Mouse (Mus musculus): Measurements from ENCODE around the gene Phtf2.
"Not testable (repeated sequence)": the region's sequence is repeated elsewhere in the genome, so short reads cannot be mapped to it uniquely, and the experiment has no call there.

Gene Phtf2

GRCm38 (mm10) chr5:20778274-20778984, 103.5 kb downstream of the Phtf2 start:
- Histone ChIP-seq H3K36me3 (ENCODE audit: insufficient read depth, low read length) (peaks cover 34% of the 10 kb centered on the region), H3K9me3 (ENCODE audit: low read length) (no peaks in the 10 kb centered on the region), H3K4me3 (replicated peaks; ENCODE audit: low read length) (no peak overlapping the region), H3K4me1 (replicated peaks; ENCODE audit: low read depth, low read length) (peaks cover 11% of the 10 kb centered on the region), H3K27me3 (ENCODE audit: insufficient read depth, low read length) (no peaks in the 10 kb centered on the region)
- TF ChIP-seq NANOG (IDR thresholded peaks at IDR 0.05; ENCODE audit: borderline replicate concordance, low read length) (no peak), CTCF (conservative IDR thresholded peaks at IDR 0.05; ENCODE audit: low read length) (no peak), POU5F1 (IDR thresholded peaks at IDR 0.05; ENCODE audit: borderline replicate concordance, low read length) (no peak)

- Histone ChIP-seq H3K9me3 (ENCODE audit: low read length) (no peaks in the 10 kb centered on the region), H3K36me3 (ENCODE audit: insufficient read depth, low read length) (peaks cover 37% of the 10 kb centered on the region), H3K4me3 (replicated peaks; ENCODE audit: low read length) (no peak overlapping the region), H3K4me1 (replicated peaks; ENCODE audit: low read depth, low read length) (peaks cover 4% of the 10 kb centered on the region), H3K27me3 (ENCODE audit: insufficient read depth, low read length) (no peaks in the 10 kb centered on the region)
- no peak for TF ChIP-seq NANOG (IDR thresholded peaks at IDR 0.05; ENCODE audit: borderline replicate concordance, low read length)
- peak; percentile 31 for TF ChIP-seq CTCF (conservative IDR thresholded peaks at IDR 0.05; ENCODE audit: low read length)
Measured at GRCm38 (mm10) chr5:20773341-20773740, 108.6 kb downstream of the Phtf2 start.

- Histone ChIP-seq H3K4me3 (replicated peaks; ENCODE audit: low read length) (no peak overlapping the region), H3K27me3 (ENCODE audit: insufficient read depth, low read length) (no peaks in the 10 kb centered on the region), H3K36me3 (ENCODE audit: insufficient read depth, low read length) (peaks cover 54% of the 10 kb centered on the region), H3K9me3 (ENCODE audit: low read length) (no peaks in the 10 kb centered on the region), H3K4me1 (replicated peaks; ENCODE audit: low read depth, low read length) (peaks cover 7% of the 10 kb centered on the region)
- no peak for TF ChIP-seq CTCF (conservative IDR thresholded peaks at IDR 0.05; ENCODE audit: low read length)
- no peak for TF ChIP-seq POU5F1 (IDR thresholded peaks at IDR 0.05; ENCODE audit: borderline replicate concordance, low read length)
- no peak for TF ChIP-seq NANOG (IDR thresholded peaks at IDR 0.05; ENCODE audit: borderline replicate concordance, low read length)
Measured at GRCm38 (mm10) chr5:20765365-20765920, 116.5 kb downstream of the Phtf2 start.

- not testable (repeated sequence) for H3K4me3 ChIP-seq (replicated peaks; ENCODE audit: low read length); H3K4me1 ChIP-seq (replicated peaks; ENCODE audit: low read depth, low read length); H3K9me3 ChIP-seq (ENCODE audit: low read length); H3K27me3 ChIP-seq (ENCODE audit: insufficient read depth, low read length)
- peaks cover 43% of the 10 kb centered on the region for H3K36me3 ChIP-seq (ENCODE audit: insufficient read depth, low read length)
Measured at GRCm38 (mm10) chr5:20762441-20762840, 119.5 kb downstream of the Phtf2 start.

- Histone ChIP-seq H3K4me1 (replicated peaks; ENCODE audit: low read depth, low read length) (peaks cover 7% of the 10 kb centered on the region), H3K9me3 (ENCODE audit: low read length) (peaks cover 6% of the 10 kb centered on the region), H3K27me3 (ENCODE audit: insufficient read depth, low read length) (no peaks in the 10 kb centered on the region), H3K4me3 (replicated peaks; ENCODE audit: low read length) (no peak overlapping the region), H3K36me3 (ENCODE audit: insufficient read depth, low read length) (peaks cover 28% of the 10 kb centered on the region)
- TF ChIP-seq POU5F1 (IDR thresholded peaks at IDR 0.05; ENCODE audit: borderline replicate concordance, low read length) (no peak), NANOG (IDR thresholded peaks at IDR 0.05; ENCODE audit: borderline replicate concordance, low read length) (no peak), CTCF (conservative IDR thresholded peaks at IDR 0.05; ENCODE audit: low read length) (no peak)
Measured at GRCm38 (mm10) chr5:20760368-20761162, 121.4 kb downstream of the Phtf2 start.

GRCm38 (mm10) chr5:20759771-20760170, 122.2 kb downstream of the Phtf2 start:
- H3K4me3 ChIP-seq (replicated peaks; ENCODE audit: low read length) = no peak overlapping the region
- TF ChIP-seq NANOG (IDR thresholded peaks at IDR 0.05; ENCODE audit: borderline replicate concordance, low read length) (no peak), CTCF (conservative IDR thresholded peaks at IDR 0.05; ENCODE audit: low read length) (no peak), POU5F1 (IDR thresholded peaks at IDR 0.05; ENCODE audit: borderline replicate concordance, low read length) (no peak)
- H3K9me3 ChIP-seq (ENCODE audit: low read length) = peaks cover 14% of the 10 kb centered on the region
- peaks cover 21% of the 10 kb centered on the region for H3K36me3 ChIP-seq (ENCODE audit: insufficient read depth, low read length)
- no peaks in the 10 kb centered on the region for H3K27me3 ChIP-seq (ENCODE audit: insufficient read depth, low read length)
- peaks cover 7% of the 10 kb centered on the region for H3K4me1 ChIP-seq (replicated peaks; ENCODE audit: low read depth, low read length)

- H3K9me3 ChIP-seq (ENCODE audit: low read length) = peaks cover 14% of the 10 kb centered on the region
- no peak overlapping the region for H3K4me3 ChIP-seq (replicated peaks; ENCODE audit: low read length)
- H3K27me3 ChIP-seq (ENCODE audit: insufficient read depth, low read length) = no peaks in the 10 kb centered on the region
- H3K4me1 ChIP-seq (replicated peaks; ENCODE audit: low read depth, low read length) = peaks cover 22% of the 10 kb centered on the region
- H3K36me3 ChIP-seq (ENCODE audit: insufficient read depth, low read length) = peaks cover 3% of the 10 kb centered on the region; the same call in 1 of the 2 replicates
- TF ChIP-seq NANOG (IDR thresholded peaks at IDR 0.05; ENCODE audit: borderline replicate concordance, low read length) (no peak), POU5F1 (IDR thresholded peaks at IDR 0.05; ENCODE audit: borderline replicate concordance, low read length) (no peak)
Measured at GRCm38 (mm10) chr5:20753963-20754362, 128.0 kb downstream of the Phtf2 start.

- no peaks in the 10 kb centered on the region for H3K36me3 ChIP-seq (ENCODE audit: insufficient read depth, low read length)
- no peaks in the 10 kb centered on the region for H3K27me3 ChIP-seq (ENCODE audit: insufficient read depth, low read length)
- H3K4me3 ChIP-seq (replicated peaks; ENCODE audit: low read length) = no peak overlapping the region
- H3K9me3 ChIP-seq (ENCODE audit: low read length) = peaks cover 14% of the 10 kb centered on the region
- peaks cover 22% of the 10 kb centered on the region for H3K4me1 ChIP-seq (replicated peaks; ENCODE audit: low read depth, low read length)
- TF ChIP-seq CTCF (conservative IDR thresholded peaks at IDR 0.05; ENCODE audit: low read length) (no peak), NANOG (IDR thresholded peaks at IDR 0.05; ENCODE audit: borderline replicate concordance, low read length) (no peak), POU5F1 (IDR thresholded peaks at IDR 0.05; ENCODE audit: borderline replicate concordance, low read length) (no peak)
Measured at GRCm38 (mm10) chr5:20753096-20753495, 128.8 kb downstream of the Phtf2 start.

Measured in E14TG2a.4 (cell line).